Mouse (Mus musculus) fat pad, adult 2 months (tissue): Measurements from ENCODE around the gene Tbc1d7.

Source experiments
- DNase-seq: peaks from one replicate; pipeline ENCODE4 v3.0.0-alpha.2; 2011; ENCODE audit warnings: low read depth, low spot score; ENCODE audit errors: extremely low read depth

Gene Tbc1d7

DNA sequence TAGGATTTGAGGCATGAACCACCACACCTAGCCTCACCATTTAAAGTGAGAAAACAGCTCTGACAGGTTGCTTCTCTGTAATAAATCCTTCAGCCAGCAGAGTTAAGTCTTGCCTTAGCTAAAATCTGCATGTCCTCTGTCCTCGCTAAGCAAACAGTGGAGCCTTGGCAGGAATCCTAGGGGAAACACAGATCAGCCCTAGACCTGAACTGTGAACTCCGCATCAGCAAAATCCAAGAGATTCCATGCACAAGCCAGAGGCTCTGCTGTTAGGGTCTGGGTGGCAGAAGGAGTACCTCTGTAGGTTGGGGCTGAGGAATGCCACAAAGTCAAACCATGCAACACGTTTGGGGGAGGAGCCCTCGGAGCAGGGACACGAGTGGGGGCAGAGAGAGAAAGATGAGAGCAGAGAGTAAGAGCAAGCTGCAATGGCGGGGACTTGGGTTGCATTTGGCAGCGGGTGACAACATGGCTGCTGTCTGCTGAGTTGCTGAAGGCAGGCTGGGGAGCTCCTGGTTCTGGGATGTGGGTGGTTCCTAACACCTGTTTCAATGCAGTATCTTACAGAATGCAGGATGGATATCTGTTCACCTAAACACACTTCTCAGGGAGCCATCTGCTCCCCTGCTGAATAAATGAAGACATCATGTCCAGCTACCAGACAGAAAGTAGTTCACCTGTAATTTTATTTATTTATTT, 26.4 kb downstream of the Tbc1d7 start:
- no peak for DNase-seq

DNA sequence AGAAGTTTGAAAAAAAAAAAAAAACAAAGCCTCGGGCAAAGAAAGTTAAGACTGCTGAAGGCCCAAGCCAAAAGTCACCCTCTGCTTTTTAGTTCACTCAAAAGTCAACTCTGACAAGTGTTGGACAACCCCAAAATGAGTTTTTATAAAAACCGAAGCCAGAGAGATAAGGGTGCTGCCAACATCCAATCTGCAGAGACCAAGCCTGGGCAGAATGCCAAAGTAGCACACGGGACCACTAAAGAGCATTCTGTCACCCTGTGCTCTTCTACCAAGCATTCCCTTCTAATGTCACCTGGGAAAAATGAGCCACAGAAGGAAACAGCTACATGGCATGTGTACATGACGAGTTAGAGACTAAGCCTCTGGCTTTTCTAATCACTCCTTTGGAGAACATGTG, 36.8 kb downstream of the Tbc1d7 start:
- no peak for DNase-seq

- DNase-seq, result no peak
Measured at GRCm38 (mm10) chr13:43133400-43133799, 37.9 kb downstream of the Tbc1d7 start.

DNA sequence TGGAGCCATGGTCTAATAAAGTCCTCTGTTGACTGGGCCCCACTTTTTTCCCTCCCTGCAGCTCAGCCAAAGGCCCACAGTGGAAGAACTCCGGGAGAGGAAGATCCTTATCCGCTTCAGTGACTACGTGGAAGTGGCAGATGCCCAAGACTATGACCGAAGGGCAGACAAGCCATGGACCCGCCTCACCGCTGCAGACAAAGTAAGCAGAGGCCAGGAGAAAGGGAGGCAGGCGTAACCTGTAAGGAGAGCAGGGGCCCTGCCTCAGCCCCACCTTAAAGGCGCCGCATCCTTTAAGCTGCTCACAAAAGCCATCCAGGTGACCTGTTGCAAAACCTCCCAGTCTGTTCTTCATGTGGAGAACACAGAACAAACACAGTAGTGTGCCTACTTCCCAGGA, 38.4 kb downstream of the Tbc1d7 start:
- no peak for DNase-seq

DNA sequence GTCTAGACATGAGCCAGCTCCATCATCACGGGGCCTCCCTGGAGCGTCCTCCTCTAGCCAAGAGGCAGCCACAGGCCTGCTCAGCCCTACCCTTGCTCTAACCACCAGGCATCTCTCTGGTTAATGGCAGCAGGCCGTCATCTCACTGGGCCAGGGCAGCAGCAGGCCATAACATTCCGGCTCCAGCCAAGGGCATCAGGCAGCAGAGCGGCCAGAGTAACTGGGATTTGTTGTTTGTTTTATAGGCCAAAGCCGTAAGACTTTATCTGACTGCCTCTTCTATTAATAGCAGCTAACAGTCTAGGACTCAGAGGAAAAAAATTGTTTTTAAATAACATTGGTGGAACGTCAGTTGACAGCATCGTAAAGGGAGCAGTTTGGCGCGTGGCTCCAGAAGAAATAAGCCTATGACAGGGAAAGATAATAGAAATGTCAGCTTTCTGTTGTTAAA, 39.5 kb downstream of the Tbc1d7 start:
- DNase-seq, result no peak

- no peak for DNase-seq
Measured at GRCm38 (mm10) chr13:43130161-43130560, 41.1 kb downstream of the Tbc1d7 start.

DNA sequence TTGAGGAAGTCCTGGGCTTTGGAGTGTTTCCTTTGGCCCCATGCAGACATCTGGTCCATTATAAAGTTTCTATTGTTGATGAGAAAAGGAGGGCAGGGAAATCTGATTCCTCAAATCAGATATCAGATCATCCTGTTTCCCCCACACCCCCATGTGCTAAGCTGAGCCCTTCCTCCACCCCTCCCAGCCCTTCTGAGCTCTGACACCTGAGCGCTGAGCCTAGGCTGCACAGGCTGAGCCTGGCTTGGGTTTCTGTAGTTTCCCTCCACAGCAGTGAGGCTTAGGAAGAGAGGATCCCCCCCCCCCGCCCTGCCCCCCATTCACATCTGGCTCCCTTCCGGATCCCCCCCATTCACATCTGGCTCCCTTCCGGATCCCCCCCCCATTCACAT, 46.6 kb downstream of the Tbc1d7 start:
- no peak for DNase-seq

GRCm38 (mm10) chr13:43123895-43124682, 47.2 kb downstream of the Tbc1d7 start:
- no peak for DNase-seq

DNA sequence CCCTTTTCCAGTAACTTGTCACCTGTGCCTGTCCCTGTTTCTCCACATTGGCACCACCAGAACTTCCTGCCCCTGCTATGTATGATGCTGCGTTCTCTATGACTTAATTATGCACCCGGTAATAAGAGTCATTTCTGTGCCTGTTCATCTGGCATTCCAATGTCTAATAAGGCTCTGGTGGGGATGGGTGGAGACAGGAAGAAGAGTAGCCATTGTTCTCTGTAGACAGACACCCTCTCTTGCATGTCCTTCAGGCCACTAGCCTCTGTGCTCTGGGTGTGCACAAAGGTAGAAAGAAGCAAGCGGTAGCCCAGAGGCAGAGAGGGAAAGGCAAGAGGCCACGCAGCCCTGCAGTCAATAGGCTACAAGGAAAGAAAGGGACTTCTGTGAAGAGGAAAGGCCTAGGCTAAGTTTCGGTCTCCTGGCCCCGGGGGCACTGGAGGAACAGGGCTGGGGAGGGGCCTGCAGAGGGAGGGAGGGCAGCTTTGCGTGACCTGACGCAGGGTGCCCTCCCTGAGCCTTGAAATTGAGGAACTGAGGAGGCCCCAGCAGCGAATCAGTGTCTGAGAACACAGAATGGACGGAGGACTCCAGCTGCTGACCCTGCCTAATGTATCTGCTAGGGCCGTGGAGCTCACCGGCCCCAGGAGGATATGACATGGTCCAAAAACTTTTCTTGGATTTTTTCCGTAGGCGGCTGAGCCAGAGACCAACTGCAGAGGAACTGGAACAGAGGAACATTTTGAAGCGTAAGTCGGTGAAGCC, 48.8 kb downstream of the Tbc1d7 start:
- no peak for DNase-seq

- DNase-seq, result no peak
Measured at GRCm38 (mm10) chr13:43113141-43113540, 58.2 kb downstream of the Tbc1d7 start.

GRCm38 (mm10) chr13:43112707-43113106, 58.6 kb downstream of the Tbc1d7 start:
- no peak for DNase-seq

DNA sequence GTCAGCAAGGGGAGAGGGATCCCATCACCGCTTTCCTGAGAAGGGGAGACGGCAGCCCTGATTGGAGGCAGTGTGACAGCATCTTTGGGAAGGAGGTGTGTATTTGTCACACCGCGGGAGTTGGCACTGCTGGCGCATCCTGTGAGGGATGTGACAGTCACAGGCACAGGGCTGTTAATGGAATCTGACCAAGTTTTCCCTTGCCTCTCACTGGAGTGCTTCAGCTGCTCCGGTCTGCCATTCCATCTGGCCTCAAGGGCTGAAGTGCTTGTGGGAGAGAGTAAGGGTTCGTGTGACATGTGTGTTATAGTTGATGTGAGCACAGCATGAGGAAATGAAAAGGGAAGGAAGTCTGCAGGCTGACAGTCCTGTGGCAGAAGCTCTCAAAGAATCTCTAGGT, 59.0 kb downstream of the Tbc1d7 start:
- DNase-seq, result no peak

GRCm38 (mm10) chr13:43104496-43104895, 66.8 kb downstream of the Tbc1d7 start:
- no peak for DNase-seq

GRCm38 (mm10) chr13:43102943-43103342, 68.4 kb downstream of the Tbc1d7 start:
- DNase-seq, result no peak
